Mouse (Mus musculus): ENCODE results near the gene Ngef. TPM values are rescaled to one million over a fixed set of nuclear protein-coding genes. Genes with fewer than 3 reads are reported as not detected.
A peak's percentile ranks its signal among the peaks of the same experiment; 100 is the strongest.

Ngef gene
- 100 to 1,000 TPM in 2 of 4 experiments, 10 to 100 TPM in 2; 96.0 to 116 (median 105) TPM for total RNA-seq (2022)

DNA sequence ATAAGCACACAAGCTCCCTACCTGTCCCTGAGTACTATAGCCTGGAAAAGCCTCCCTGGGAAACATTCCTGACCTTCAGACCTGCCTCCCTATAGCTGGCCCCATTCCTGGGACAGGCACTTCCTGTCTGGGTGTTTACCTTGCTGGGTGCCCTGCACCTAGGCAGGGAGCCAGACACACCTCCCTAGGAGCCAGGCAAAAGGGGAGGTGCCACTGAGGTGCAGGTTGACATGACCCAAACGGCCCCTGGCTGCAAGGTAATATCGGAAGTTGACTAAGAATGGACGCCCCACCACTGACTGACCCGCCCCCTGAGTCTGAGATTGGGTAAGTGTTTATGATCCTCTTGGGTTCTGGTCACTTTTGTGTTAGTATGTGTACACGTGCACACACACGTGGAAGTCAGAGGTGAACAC, at the start of gene Ngef:
Gene Ngef (minus strand): TSS at position 71 of the 416 bp plus-strand sequence.
- no peak for DNase-seq (ENCODE audit: low spot score in 2 of 2)

DNA sequence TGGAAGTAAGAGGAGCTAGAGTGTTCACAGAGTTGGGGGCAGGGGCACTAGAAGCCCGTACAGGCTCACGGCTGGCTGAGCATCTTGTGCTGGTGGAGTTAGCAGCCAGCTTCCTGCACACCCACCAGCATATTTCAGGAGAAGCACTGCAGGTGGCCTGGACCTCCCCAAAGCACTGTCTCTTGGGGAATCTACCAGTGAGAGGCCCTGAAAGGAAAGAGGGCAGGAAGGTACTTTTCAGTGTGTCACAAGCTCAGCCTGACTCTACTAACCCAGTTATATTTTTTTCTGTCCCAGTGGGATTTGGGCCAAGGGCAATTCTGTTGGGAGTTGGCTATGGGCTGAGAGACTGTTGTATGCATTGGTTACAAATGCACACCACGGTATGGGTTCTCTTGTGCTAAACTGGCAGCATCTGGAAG, 48.2 kb upstream of the Ngef start:
- peak in 1 of 2 experiments; percentile 29 for DNase-seq (ENCODE audit: low spot score in 2 of 2)

- DNase-seq (ENCODE audit: low spot score in 2 of 2) = no peak
These were observed 47.6 kb upstream of the Ngef start for GRCm38 (mm10) chr1:87621146-87621857.

DNA sequence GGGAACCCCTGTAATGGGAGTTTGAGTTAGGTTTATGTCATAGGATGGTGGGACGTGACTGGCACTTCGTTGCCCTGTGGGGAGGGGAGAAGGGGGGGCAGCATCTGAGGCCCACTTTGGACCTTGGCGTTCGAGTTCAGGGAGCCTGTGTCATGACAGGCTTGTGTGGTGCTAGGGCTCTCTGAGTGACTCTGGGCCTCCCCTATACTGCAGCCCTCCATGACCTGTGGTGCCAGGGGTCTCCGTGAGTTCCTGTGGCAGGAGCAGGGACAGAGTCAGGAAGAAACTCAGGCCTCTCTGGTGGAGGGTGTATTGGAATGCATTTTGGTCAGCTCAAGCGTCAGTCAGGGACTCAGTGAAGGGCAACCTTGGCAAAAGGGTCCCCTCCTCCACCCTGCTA, 47.0 kb upstream of the Ngef start:
- no peak for DNase-seq (ENCODE audit: low spot score in 2 of 2)

DNA sequence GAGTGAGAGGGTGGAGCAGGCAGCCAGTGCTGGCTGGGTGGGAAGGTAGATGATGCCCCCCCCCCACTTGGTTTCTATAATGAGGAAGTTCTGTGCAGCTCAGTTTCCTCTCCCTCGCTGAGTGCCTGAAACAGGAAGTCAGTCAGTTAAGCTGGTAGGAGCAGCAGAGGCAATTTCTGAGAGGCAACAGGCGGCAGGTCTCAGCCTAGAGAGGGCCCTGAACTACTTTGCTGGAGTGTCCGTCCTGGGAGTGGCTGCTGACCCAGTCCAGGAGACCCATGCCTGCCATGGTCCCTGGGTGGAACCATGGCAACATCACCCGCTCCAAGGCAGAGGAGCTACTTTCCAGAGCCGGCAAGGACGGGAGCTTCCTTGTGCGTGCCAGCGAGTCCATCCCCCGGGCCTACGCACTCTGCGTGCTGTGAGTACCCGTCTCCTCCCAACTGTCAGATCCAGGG, 46.6 kb upstream of the Ngef start, which contains the start of gene Inpp5d:
Gene Inpp5d (plus strand): TSS at position 102 of the 458 bp plus-strand sequence.
- no peak for DNase-seq (ENCODE audit: low spot score in 2 of 2)

- DNase-seq (ENCODE audit: low spot score in 2 of 2) = no peak
These were observed 41.1 kb upstream of the Ngef start for GRCm38 (mm10) chr1:87614576-87615295.

- peak in 1 of 2 experiments; percentile 44 for DNase-seq (ENCODE audit: low spot score in 2 of 2)
These were observed 34.9 kb upstream of the Ngef start for GRCm38 (mm10) chr1:87608416-87609046.

- DNase-seq (ENCODE audit: low spot score in 2 of 2) = peak; percentile 71 to 72
These were observed 33.9 kb upstream of the Ngef start for GRCm38 (mm10) chr1:87607385-87608091.

GRCm38 (mm10) chr1:87605296-87605695, 31.6 kb upstream of the Ngef start:
- no peak for DNase-seq (ENCODE audit: low spot score in 2 of 2)

- DNase-seq (ENCODE audit: low spot score in 2 of 2) = no peak
These were observed 29.7 kb upstream of the Ngef start for GRCm38 (mm10) chr1:87603389-87603788.

DNA sequence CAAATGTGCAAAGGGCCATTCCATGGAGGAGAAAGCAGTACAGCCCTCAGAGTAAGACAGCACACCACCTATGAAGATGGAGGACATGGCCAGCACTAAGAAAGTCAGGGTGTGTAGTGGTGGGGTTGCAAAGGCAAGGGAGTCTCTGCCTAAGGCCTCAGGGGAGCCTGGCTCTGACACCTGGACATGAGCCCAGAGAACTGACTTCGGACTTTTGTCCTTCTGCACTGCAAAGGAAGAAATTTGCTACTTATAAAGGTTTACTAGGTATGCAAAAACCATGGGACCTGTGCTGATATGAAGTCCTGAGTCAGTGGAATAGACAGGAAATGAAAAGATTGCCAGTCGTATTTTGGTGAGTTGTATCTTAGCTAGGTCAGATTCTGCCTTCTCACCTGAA, 28.1 kb upstream of the Ngef start:
- no peak for DNase-seq (ENCODE audit: low spot score in 2 of 2)

- DNase-seq (ENCODE audit: low spot score in 2 of 2) = no peak
These were observed 26.9 kb upstream of the Ngef start for GRCm38 (mm10) chr1:87600533-87600932.

- no peak for DNase-seq (ENCODE audit: low spot score in 2 of 2)
These were observed 21.0 kb upstream of the Ngef start for GRCm38 (mm10) chr1:87594671-87595070.

- DNase-seq (ENCODE audit: low spot score in 2 of 2) = no peak
These were observed 20.6 kb upstream of the Ngef start for GRCm38 (mm10) chr1:87594261-87594660.

DNA sequence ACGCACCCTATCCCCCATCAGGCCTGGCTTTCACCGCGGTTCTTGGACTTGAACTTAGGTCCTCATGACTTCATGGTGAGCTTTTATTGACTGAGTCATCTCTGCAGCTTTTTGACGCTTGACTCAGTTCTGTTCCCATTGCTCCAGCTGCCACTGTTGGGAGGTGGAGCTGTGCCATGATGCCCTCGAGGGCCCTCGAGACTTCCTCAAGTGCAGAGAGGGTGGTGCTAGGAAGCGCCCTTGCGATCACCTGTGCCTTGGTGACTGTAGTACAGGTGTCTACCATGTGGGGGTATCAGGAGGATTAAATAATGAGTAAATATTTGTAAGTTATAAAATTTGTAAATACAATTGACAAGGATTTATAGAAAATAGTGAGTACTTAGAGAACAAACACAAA, 16.3 kb upstream of the Ngef start:
- DNase-seq (ENCODE audit: low spot score in 2 of 2) = no peak

DNA sequence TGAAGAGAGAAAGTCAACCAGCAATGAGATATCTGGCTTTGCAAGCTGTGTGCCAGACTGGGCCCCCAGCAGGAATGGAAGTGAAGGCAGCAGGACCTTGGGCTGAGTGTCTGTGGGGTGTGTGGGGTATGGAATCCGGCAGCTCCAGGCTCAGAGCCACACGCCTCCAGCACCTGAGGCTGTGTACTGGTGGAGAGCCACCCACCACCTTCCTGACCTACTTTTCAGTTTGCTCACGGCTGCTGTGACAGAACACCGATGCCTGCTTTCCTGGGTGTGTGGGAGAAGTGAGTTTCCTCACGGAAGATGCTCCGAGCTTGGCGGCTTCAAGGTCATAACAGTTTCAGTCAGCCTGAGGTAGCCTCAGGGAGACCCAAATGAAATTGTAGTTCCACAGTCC, 15.5 kb upstream of the Ngef start:
- DNase-seq (ENCODE audit: low spot score in 2 of 2) = no peak

- no peak for DNase-seq (ENCODE audit: low spot score in 2 of 2)
These were observed 7.2 kb upstream of the Ngef start for GRCm38 (mm10) chr1:87580824-87581223.

- DNase-seq (ENCODE audit: low spot score in 2 of 2) = no peak
These were observed 5.3 kb upstream of the Ngef start for GRCm38 (mm10) chr1:87578965-87579364.

DNA sequence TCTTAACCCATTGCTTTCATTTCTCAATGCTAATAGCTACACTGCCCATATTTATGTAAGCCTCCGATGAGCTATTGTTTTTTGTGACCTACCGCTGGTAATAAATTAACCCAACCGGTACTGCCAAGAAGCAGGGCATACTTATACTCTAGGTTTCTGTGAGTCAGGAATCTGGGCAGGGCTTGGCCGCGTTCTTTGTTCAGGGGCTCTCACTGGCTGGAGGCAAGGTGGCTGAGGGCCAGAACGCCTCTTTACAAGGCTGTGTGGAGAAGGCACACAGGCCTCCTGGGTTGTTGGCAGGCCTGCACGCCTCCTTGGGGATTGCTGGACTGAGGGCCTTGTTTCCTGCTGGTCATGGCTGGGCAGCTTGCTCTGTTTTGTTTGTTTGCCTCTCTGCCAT, 1.1 kb upstream of the Ngef start:
- DNase-seq (ENCODE audit: low spot score in 2 of 2) = peak; percentile 36 to 55

- DNase-seq (ENCODE audit: low spot score in 2 of 2) = peak in 1 of 2 experiments; percentile 16
These were observed 683 bp upstream of the Ngef start for GRCm38 (mm10) chr1:87574353-87574752.

DNA sequence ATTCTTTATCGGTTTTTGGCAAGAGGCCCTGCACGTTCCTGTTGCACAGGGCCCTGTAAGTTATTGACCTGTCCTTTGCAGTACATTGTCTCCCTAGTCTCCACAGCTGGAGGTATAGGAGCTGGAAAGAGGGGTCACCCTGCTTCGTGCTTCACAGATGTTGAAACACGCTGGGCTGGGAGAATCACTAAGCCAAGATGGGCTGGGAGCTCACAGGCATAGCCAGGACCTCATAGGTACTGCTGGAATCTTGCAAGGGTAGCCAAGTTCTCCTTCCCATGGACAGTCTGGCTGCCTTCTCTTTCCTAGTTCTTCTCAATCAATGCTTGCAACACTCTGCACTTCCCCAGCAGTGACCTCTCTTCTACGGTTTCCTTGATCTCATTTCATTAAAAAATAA, 409 bp downstream of the Ngef start:
- no peak for DNase-seq (ENCODE audit: low spot score in 2 of 2)

Data from layer of hippocampus, adult 8-10 months (tissue).